Mouse (Mus musculus): ENCODE results near the gene 4930444G20Rik. TPM values are rescaled to one million over a fixed set of nuclear protein-coding genes. Genes with fewer than 3 reads are reported as not detected.

The 4930444G20Rik gene
- polyA plus RNA-seq, 1 experiment from 2014 or later, result not detected

- no peak for ATAC-seq (ENCODE audit: insufficient read depth, low FRiP score, low read depth)
- no peaks in the 10 kb centered on the region for H3K36me3 ChIP-seq
These were observed 50.3 kb downstream of the 4930444G20Rik start for GRCm38 (mm10) chr10:22017469-22018159.

More at GRCm38 (mm10) chr10:22017469-22018159, 50.3 kb downstream of the 4930444G20Rik start:
- no peaks in the 10 kb centered on the region for H3K4me1 ChIP-seq
- 44% methylated on average over 16 of the region's 16 CpGs for WGBS
- H3K27me3 ChIP-seq (replicated peaks), result no peaks in the 10 kb centered on the region
- H3K9me3 ChIP-seq, result no peaks in the 10 kb centered on the region
- no peak overlapping the region for H3K9ac ChIP-seq
- no peak overlapping the region for H3K27ac ChIP-seq
- H3K4me2 ChIP-seq, result no peak overlapping the region
- no peak overlapping the region for H3K4me3 ChIP-seq (replicated peaks)

Other genes starting within 250 kb of the 4930444G20Rik start
- 31.2 and 32.6 TPM in 2 replicates for gene Sgk1, start 185.9 kb downstream of the 4930444G20Rik start, polyA plus RNA-seq (2015; fragmentation: Nextera tagmentation; extraction: Ambion mirVana)
- gene E030030I06Rik, start 81.2 kb upstream of the 4930444G20Rik start, polyA plus RNA-seq (2015; fragmentation: Nextera tagmentation; extraction: Ambion mirVana), result 21.3 and 21.6 TPM in 2 replicates
- 8.3 and 9.3 TPM in 2 replicates for gene Raet1e, start 90.5 kb upstream of the 4930444G20Rik start, polyA plus RNA-seq (2015; fragmentation: Nextera tagmentation; extraction: Ambion mirVana)
- 0.68 and 0.98 TPM in 2 replicates for gene H60b, start 90.5 kb upstream of the 4930444G20Rik start, polyA plus RNA-seq (2015; fragmentation: Nextera tagmentation; extraction: Ambion mirVana)

Data from stomach, embryonic 15.5 days (tissue).